Mouse (Mus musculus): Measurements from ENCODE around the gene Arhgef1. TPM values are rescaled to one million over a fixed set of nuclear protein-coding genes. Genes with fewer than 3 reads are reported as not detected.

The Arhgef1 gene
- polyA plus RNA-seq, 1 experiment from 2014 or later = 59.2 TPM

GRCm38 (mm10) chr7:24974893-24975595 lies 72.3 kb downstream of the Arhgef1 start:
- no peak overlapping the region for H3K4me3 ChIP-seq (replicated peaks)
- H3K27ac ChIP-seq = no peak overlapping the region
- H3K4me2 ChIP-seq (replicated peaks) = no peak overlapping the region
- no peaks in the 10 kb centered on the region for H3K27me3 ChIP-seq
- 28% methylated on average over 9 of the region's 9 CpGs for WGBS
- peaks cover 13% of the 10 kb centered on the region for H3K4me1 ChIP-seq (replicated peaks)
- no peaks in the 10 kb centered on the region for H3K9me3 ChIP-seq
- peaks cover 32% of the 10 kb centered on the region for H3K36me3 ChIP-seq
- no peak overlapping the region for H3K9ac ChIP-seq (replicated peaks)
- no peak for ATAC-seq

Small RNA genes lying within 50 kb of the gene (microRNA-seq; reads per million reads assigned to microRNA genes)
- not detected for gene Mir7046

Other genes starting within 250 kb of the Arhgef1 start
- 0.15 TPM in 1 of 2 replicates, not detected in the other for gene Tex101, start 226.2 kb upstream of the Arhgef1 start, polyA plus RNA-seq (2015; fragmentation: Nextera tagmentation; extraction: Ambion mirVana)
- gene BC049730, start 193.7 kb upstream of the Arhgef1 start, polyA plus RNA-seq (2015; fragmentation: Nextera tagmentation; extraction: Ambion mirVana) = not detected in 2 replicates
- not detected in 2 replicates for gene Gm4763, start 176.0 kb upstream of the Arhgef1 start, polyA plus RNA-seq (2015; fragmentation: Nextera tagmentation; extraction: Ambion mirVana)
- gene Cd177, start 142.6 kb upstream of the Arhgef1 start, polyA plus RNA-seq (2015; fragmentation: Nextera tagmentation; extraction: Ambion mirVana) = 0.26 and 0.34 TPM in 2 replicates
- gene Ceacam10, start 125.7 kb upstream of the Arhgef1 start, polyA plus RNA-seq (2015; fragmentation: Nextera tagmentation; extraction: Ambion mirVana) = not detected in 2 replicates
- 28.4 and 41.5 TPM in 2 replicates for gene Gm9844, start 40.7 kb upstream of the Arhgef1 start, polyA plus RNA-seq (2015; fragmentation: Nextera tagmentation; extraction: Ambion mirVana)
- not detected in 2 replicates for gene Lypd4, start 33.0 kb upstream of the Arhgef1 start, polyA plus RNA-seq (2015; fragmentation: Nextera tagmentation; extraction: Ambion mirVana)
- not detected in 2 replicates for gene Dmrtc2, start 32.9 kb upstream of the Arhgef1 start, polyA plus RNA-seq (2015; fragmentation: Nextera tagmentation; extraction: Ambion mirVana)
- 1,308 and 1,443 TPM in 2 replicates for gene Rps19, start 18.5 kb upstream of the Arhgef1 start, polyA plus RNA-seq (2015; fragmentation: Nextera tagmentation; extraction: Ambion mirVana)
- gene Cd79a, start 5.5 kb upstream of the Arhgef1 start, polyA plus RNA-seq (2015; fragmentation: Nextera tagmentation; extraction: Ambion mirVana) = 0.35 and 0.40 TPM in 2 replicates
- gene Gm4881, start 41.6 kb downstream of the Arhgef1 start, polyA plus RNA-seq (2015; fragmentation: Nextera tagmentation; extraction: Ambion mirVana) = 5.7 and 6.4 TPM in 2 replicates
- 171 and 176 TPM in 2 replicates for gene Rabac1, start 69.8 kb downstream of the Arhgef1 start, polyA plus RNA-seq (2015; fragmentation: Nextera tagmentation; extraction: Ambion mirVana)
- gene Atp1a3, start 103.0 kb downstream of the Arhgef1 start, polyA plus RNA-seq (2015; fragmentation: Nextera tagmentation; extraction: Ambion mirVana) = 189 and 195 TPM in 2 replicates
- gene Grik5, start 169.4 kb downstream of the Arhgef1 start, polyA plus RNA-seq (2015; fragmentation: Nextera tagmentation; extraction: Ambion mirVana) = 14.0 and 19.4 TPM in 2 replicates
- 36.1 and 36.4 TPM in 2 replicates for gene Zfp574, start 169.7 kb downstream of the Arhgef1 start, polyA plus RNA-seq (2015; fragmentation: Nextera tagmentation; extraction: Ambion mirVana)